Comparison of ENCODE assay signal across 8 mouse cellular contexts in genomic region chr11:85843347-85843692, GRCm38 (mm10). TPM values are rescaled to one million over a fixed set of nuclear protein-coding genes. Genes with fewer than 3 reads are reported as not detected.
A peak's percentile ranks its signal among the peaks of the same experiment; 100 is the strongest.
DNase-seq lines count a peak whose midpoint lies in the region; TF ChIP-seq lines count a peak whose summit lies in the region.

No protein-coding gene starts in this region.

- no peaks in the 10 kb centered on the region for H3K9me3 ChIP-seq in embryonic facial prominence, embryonic 10.5 days

- H3K4me1 ChIP-seq in thymus, adult 2 months (replicated peaks; ENCODE audit: control insufficient read depth, insufficient read depth, low read length) = peaks cover 7% of the 10 kb centered on the region; the same call in 1 of the 2 replicates
- H3K4me1 ChIP-seq in embryonic facial prominence, embryonic 10.5 days = peaks cover 60% of the 10 kb centered on the region

- no peak overlapping the region for H3K27ac ChIP-seq in thymus, adult 2 months (ENCODE audit: control insufficient read depth, insufficient read depth, low read length)
- H3K27ac ChIP-seq in embryonic facial prominence, embryonic 10.5 days (replicated peaks) = peak overlapping the region; percentile 93

- no peak overlapping the region for H3K4me3 ChIP-seq in thymus, adult 2 months (ENCODE audit: control insufficient read depth, insufficient read depth, low read length)
- H3K4me3 ChIP-seq in embryonic facial prominence, embryonic 10.5 days = peak overlapping the region; percentile 70

- 4% methylated on average over 18 of the region's 18 CpGs for WGBS in thymus, adult 2 months
- WGBS in embryonic facial prominence, embryonic 10.5 days = under 1% methylated on average over 18 of the region's 18 CpGs

- TF ChIP-seq POLR2A in thymus, adult 2 months (IDR thresholded peaks at IDR 0.05; ENCODE audit: control insufficient read depth, extremely low read depth, insufficient read depth, low read length, poor library complexity) = no peak

- no peaks in the 10 kb centered on the region for H3K36me3 ChIP-seq in thymus, adult 2 months (ENCODE audit: control insufficient read depth, insufficient read depth, low read length)
- peaks cover 30% of the 10 kb centered on the region for H3K36me3 ChIP-seq in embryonic facial prominence, embryonic 10.5 days (replicated peaks)

- TF ChIP-seq CTCF in thymus, adult 2 months (IDR thresholded peaks at IDR 0.05; ENCODE audit: borderline replicate concordance, control insufficient read depth, extremely low read depth, insufficient read depth, low read length, poor library complexity) = peak; percentile 88

- DNase-seq in thymus, adult 2 months = peak; percentile 62
- DNase-seq in thymus, adult 18-20 months = no peak
- DNase-seq in embryonic facial prominence, embryonic 10.5 days (ENCODE audit: low spot score) = peak; percentile 92
- DNase-seq in heart, adult 9 months (ENCODE audit: low spot score in 2 of 2) = peak; percentile 83 to 86
- peak; percentile 80 for DNase-seq in kidney, adult 9 months
- peak; percentile 87 for DNase-seq in lung, postnatal 14 days
- DNase-seq in retina, postnatal 1 day = peak; percentile 99
- DNase-seq in frontal cortex, postnatal 10 days (ENCODE audit: low spot score in 2 of 2) = no peak

- H3K27me3 ChIP-seq in thymus, adult 2 months (ENCODE audit: control insufficient read depth, insufficient read depth, low read length) = peaks cover 36% of the 10 kb centered on the region
- H3K27me3 ChIP-seq in embryonic facial prominence, embryonic 10.5 days (replicated peaks; ENCODE audit: low read depth, poor library complexity, severe bottlenecking) = peaks cover 85% of the 10 kb centered on the region

RNA-seq across cellular contexts. Expression of gene Gm11444, which starts 6.8 kb away (rescaled TPM):
- not detected in 2 replicates for polyA plus RNA-seq in thymus, adult 2 months (2012; rRNA removed)
- polyA plus RNA-seq in embryonic facial prominence, embryonic 10.5 days (2016; fragmentation: Nextera tagmentation; extraction: Ambion mirVana) = not detected in 2 replicates

RNA-seq across cellular contexts. Expression of gene Tbx2, which starts 11.0 kb away (rescaled TPM):
- polyA plus RNA-seq in thymus, adult 2 months (2012; rRNA removed) = 2.7 and 3.5 TPM in 2 replicates
- polyA plus RNA-seq in embryonic facial prominence, embryonic 10.5 days (2016; fragmentation: Nextera tagmentation; extraction: Ambion mirVana) = 9.9 and 10.9 TPM in 2 replicates

RNA-seq across cellular contexts. Expression of gene Tbx4, which starts 42.9 kb away (rescaled TPM):
- polyA plus RNA-seq in thymus, adult 2 months (2012; rRNA removed) = 0.06 and 0.08 TPM in 2 replicates
- polyA plus RNA-seq in embryonic facial prominence, embryonic 10.5 days (2016; fragmentation: Nextera tagmentation; extraction: Ambion mirVana) = 1.0 and 1.4 TPM in 2 replicates

Comparison
In these comparisons a context has a peak if more than half of its experiments do, and no peak if none do; other contexts are left out.
1. DNase-seq: peak in thymus, adult 2 months (single experiment), embryonic facial prominence, embryonic 10.5 days (single experiment), heart, adult 9 months (2 of 2), kidney, adult 9 months (single experiment), lung, postnatal 14 days (single experiment) and retina, postnatal 1 day (single experiment); none in thymus, adult 18-20 months (0 of 2) and frontal cortex, postnatal 10 days (0 of 2).